Mouse (Mus musculus): ENCODE measurements around the gene Alkbh6.

Gene Alkbh6

GRCm38 (mm10) chr7:30296816-30297215 is 11.7 kb upstream of the Alkbh6 start:
- no peak for DNase-seq

- DNase-seq: no peak
Observed at GRCm38 (mm10) chr7:30297266-30297665, 11.3 kb upstream of the Alkbh6 start.

GRCm38 (mm10) chr7:30300914-30301313 is 7.6 kb upstream of the Alkbh6 start:
- no peak for DNase-seq

GRCm38 (mm10) chr7:30306083-30306779 is 2.3 kb upstream of the Alkbh6 start:
- DNase-seq: no peak

GRCm38 (mm10) chr7:30309395-30310129 is 1.0 kb downstream of the Alkbh6 start:
- no peak for DNase-seq

GRCm38 (mm10) chr7:30310136-30310535 is 1.6 kb downstream of the Alkbh6 start:
- no peak for DNase-seq

GRCm38 (mm10) chr7:30313666-30314320 is 5.3 kb downstream of the Alkbh6 start:
- no peak for DNase-seq

GRCm38 (mm10) chr7:30314721-30315155 is 6.2 kb downstream of the Alkbh6 start, which contains the start of gene Syne4:
Gene Syne4, plus strand, starts transcription at chr7:30314807.
- no peak for DNase-seq

GRCm38 (mm10) chr7:30315559-30316529 is 7.3 kb downstream of the Alkbh6 start:
- no peak for DNase-seq

- no peak for DNase-seq
Observed at GRCm38 (mm10) chr7:30318142-30318541, 9.6 kb downstream of the Alkbh6 start.

GRCm38 (mm10) chr7:30320946-30321345 is 12.4 kb downstream of the Alkbh6 start:
- no peak for DNase-seq

GRCm38 (mm10) chr7:30321539-30322284 is 13.2 kb downstream of the Alkbh6 start, which contains the start of gene E130208F15Rik:
Gene E130208F15Rik, plus strand, starts transcription at chr7:30321740.
- peak; percentile 80 for DNase-seq

- DNase-seq: peak; percentile 99
Observed at GRCm38 (mm10) chr7:30322285-30322667, 13.8 kb downstream of the Alkbh6 start.

GRCm38 (mm10) chr7:30322865-30323264 is 14.3 kb downstream of the Alkbh6 start:
- no peak for DNase-seq

GRCm38 (mm10) chr7:30323795-30324194 is 15.3 kb downstream of the Alkbh6 start, which contains the start of gene Sdhaf1:
Gene Sdhaf1, minus strand, starts transcription at chr7:30323895.
- no peak for DNase-seq

GRCm38 (mm10) chr7:30324300-30324944 is 15.9 kb downstream of the Alkbh6 start:
- peak; percentile 83 for DNase-seq

- no peak for DNase-seq
Observed at GRCm38 (mm10) chr7:30325364-30325763, 16.8 kb downstream of the Alkbh6 start.

GRCm38 (mm10) chr7:30326427-30326826 is 17.9 kb downstream of the Alkbh6 start:
- DNase-seq: no peak

- no peak for DNase-seq
Observed at GRCm38 (mm10) chr7:30327140-30327539, 18.6 kb downstream of the Alkbh6 start.

GRCm38 (mm10) chr7:30328379-30328778 is 19.9 kb downstream of the Alkbh6 start:
- DNase-seq: no peak

- peak; percentile 96 for DNase-seq
Observed at GRCm38 (mm10) chr7:30331887-30332286, 23.4 kb downstream of the Alkbh6 start.

All from right cerebral cortex, adult 18-20 months (tissue).